Mouse (Mus musculus) lung, adult 2 months (tissue): ENCODE measurements around the gene 9430097D07Rik.

Experiments
- CTCF ChIP-seq: fragments of 200-500 bp; IDR thresholded peaks from 2 replicates; pipeline ENCODE4 v1.5.1; 2011; ENCODE audit warnings: mild to moderate bottlenecking, low read length, control low read depth; ENCODE audit not compliant: insufficient read depth
- POLR2A ChIP-seq: fragments of 200-500 bp; IDR thresholded peaks from 2 replicates; pipeline ENCODE4 v1.6.1; 2011; ENCODE audit warnings: low read depth, mild to moderate bottlenecking, control low read depth, low read length, borderline replicate concordance; ENCODE audit errors: extremely low read depth

DNA sequence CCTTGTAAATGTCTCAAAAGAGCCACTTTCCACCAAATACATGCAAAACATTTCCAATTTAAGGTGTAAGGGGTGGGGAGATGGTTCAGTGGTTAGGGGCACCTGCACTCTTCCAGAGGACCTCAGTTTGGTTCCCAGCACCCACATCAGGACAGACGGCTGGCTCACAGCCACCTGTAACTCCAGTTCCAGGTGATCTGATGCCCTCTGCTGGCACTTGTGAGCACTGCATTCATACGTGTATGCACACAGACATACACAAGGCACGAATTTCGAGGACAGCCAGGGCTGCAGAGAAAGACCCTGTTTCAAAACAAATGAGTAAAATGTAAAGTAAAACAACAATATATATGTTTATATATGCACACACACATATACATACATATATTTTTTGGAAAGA lies 42.1 kb upstream of the 9430097D07Rik start:
- TF ChIP-seq CTCF (peak; percentile 23; the same call in 1 of the 2 replicates), POLR2A (no peak)
